Mouse (Mus musculus): ENCODE results near the gene Ramp1. TPM values are rescaled to one million over a fixed set of nuclear protein-coding genes. Genes with fewer than 3 reads are reported as not detected.

Ramp1 gene
- polyA plus RNA-seq, 1 experiment = 17.6 TPM

Other genes starting within 250 kb of the Ramp1 start
- not detected in 2 replicates for gene Prlh, start 226.7 kb upstream of the Ramp1 start, polyA plus RNA-seq (2012; rRNA removed)
- 42.0 and 47.8 TPM in 2 replicates for gene Rab17, start 210.2 kb upstream of the Ramp1 start, polyA plus RNA-seq (2012; rRNA removed)
- gene Lrrfip1, start 181.1 kb upstream of the Ramp1 start, polyA plus RNA-seq (2012; rRNA removed) = 10.6 and 16.7 TPM in 2 replicates
- gene Rbm44, start 34.7 kb upstream of the Ramp1 start, polyA plus RNA-seq (2012; rRNA removed) = not detected in 2 replicates
- gene Ube2f, start 70.5 kb downstream of the Ramp1 start, polyA plus RNA-seq (2012; rRNA removed) = 38.3 and 39.0 TPM in 2 replicates
- gene Scly, start 118.5 kb downstream of the Ramp1 start, polyA plus RNA-seq (2012; rRNA removed) = 22.9 and 30.1 TPM in 2 replicates
- 0.01 and 0.05 TPM in 2 replicates for gene Espnl, start 142.3 kb downstream of the Ramp1 start, polyA plus RNA-seq (2012; rRNA removed)
- 2.3 and 2.5 TPM in 2 replicates for gene Klhl30, start 171.2 kb downstream of the Ramp1 start, polyA plus RNA-seq (2012; rRNA removed)
- 14.1 and 14.3 TPM in 2 replicates for gene Erfe, start 186.6 kb downstream of the Ramp1 start, polyA plus RNA-seq (2012; rRNA removed)
- 38.8 and 39.2 TPM in 2 replicates for gene Ilkap, start 219.0 kb downstream of the Ramp1 start, polyA plus RNA-seq (2012; rRNA removed)
- 67.3 and 69.0 TPM in 2 replicates for gene Hes6, start 234.2 kb downstream of the Ramp1 start, polyA plus RNA-seq (2012; rRNA removed)